Mouse (Mus musculus) liver, embryonic 13.5 days (tissue): Measurements from ENCODE around the gene Gjc3. TPM values are rescaled to one million over a fixed set of nuclear protein-coding genes. Genes with fewer than 3 reads are reported as not detected.

Experiments used
- ATAC-seq: fragments of 200-750 bp; cut with Nextera tagmentation; 2 replicates; pipeline ENCODE4 v1.8.0; 2017; ENCODE audit warnings: low read depth, mild to moderate bottlenecking, moderate number of reproducible peaks, moderate library complexity
- DNase-seq: peaks from one replicate; pipeline ENCODE4 v3.0.0; 2022
- H3K27ac ChIP-seq: fragments of 300-500 bp; sonication (generic); 2 replicates; pipeline ENCODE4 v1.5.1; 2015; ENCODE audit warnings: moderate library complexity, mild to moderate bottlenecking, inconsistent platforms
- H3K27me3 ChIP-seq: fragments of 300-500 bp; sonication (generic); 2 replicates; pipeline ENCODE4 v1.6.1; 2015; ENCODE audit warnings: mild to moderate bottlenecking, inconsistent platforms
- H3K36me3 ChIP-seq: fragments of 300-500 bp; sonication (generic); 2 replicates; pipeline ENCODE4 v1.6.1; 2015; ENCODE audit warnings: mild to moderate bottlenecking, inconsistent platforms
- H3K4me1 ChIP-seq: fragments of 300-500 bp; sonication (generic); replicated peaks from 2 replicates; pipeline ENCODE4 v1.6.1; 2015; ENCODE audit warnings: inconsistent platforms
- H3K4me2 ChIP-seq: fragments of 300-500 bp; sonication (generic); 2 replicates; pipeline ENCODE4 v1.6.1; 2015; ENCODE audit warnings: inconsistent platforms, mild to moderate bottlenecking, moderate library complexity
- H3K4me3 ChIP-seq: fragments of 300-500 bp; sonication (generic); replicated peaks from 2 replicates; pipeline ENCODE4 v1.5.1; 2015; ENCODE audit warnings: mild to moderate bottlenecking, inconsistent platforms
- H3K9ac ChIP-seq: fragments of 300-500 bp; sonication (generic); 2 replicates; pipeline ENCODE4 v1.6.1; 2015; ENCODE audit warnings: mild to moderate bottlenecking, inconsistent platforms
- H3K9me3 ChIP-seq: fragments of 300-500 bp; sonication (generic); replicated peaks from 2 replicates; pipeline ENCODE4 v1.6.1; 2016; ENCODE audit warnings: inconsistent platforms
- WGBS: fragments of 180-500 bp; shearing (Covaris S2); methylation state at CpG from one replicate; pipeline ENCODE4 v1.1.7; 2015; ENCODE audit not compliant: insufficient replicate concordance; 5-methylcytosine and 5-hydroxymethylcytosine counted together
- polyA plus RNA-seq: library from polyadenylated mRNA; unstranded; fragments of >200 nt; fragmentation: Nextera tagmentation; extraction: Ambion mirVana; gene quantifications from 2 replicates; pipeline ENCODE4 v1.2.1, GENCODE M21; 2015

The Gjc3 gene
- 0.03 TPM in 1 of 2 replicates, not detected in the other for polyA plus RNA-seq

DNA sequence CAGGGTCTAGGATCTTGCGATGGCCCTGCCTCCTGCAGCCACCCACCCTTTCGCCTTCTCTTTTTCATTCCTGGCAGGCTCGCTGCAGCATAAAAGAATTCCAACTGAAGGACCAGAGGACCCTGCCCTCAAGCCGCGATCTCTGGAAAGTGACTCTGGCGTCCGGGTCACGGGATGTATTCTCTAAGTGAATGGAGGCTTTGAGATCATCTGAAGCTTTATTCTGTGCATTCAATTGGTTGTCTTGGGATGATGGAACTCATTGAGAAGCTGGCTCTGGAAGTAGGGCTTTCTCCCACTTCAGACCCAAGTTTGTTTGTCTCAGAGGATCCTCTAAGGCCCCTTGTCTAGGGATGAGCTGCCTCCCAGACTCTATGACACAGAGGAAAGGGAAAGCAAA is at the start of gene Gjc3:
Gene Gjc3 (minus strand): TSS at position 154 of the 400 bp plus-strand sequence.
- no peak for ATAC-seq
- H3K9ac ChIP-seq = no peak within 1 kb of the TSS
- no peak within 1 kb of the TSS for H3K27ac ChIP-seq
- 70% methylated on average over 8 of the region's 8 CpGs for WGBS
- H3K9me3 ChIP-seq = no peaks in the 10 kb centered on the region
- DNase-seq = no peak
- no peaks in the 10 kb centered on the region for H3K36me3 ChIP-seq
- H3K4me3 ChIP-seq = no peak within 1 kb of the TSS
- no peaks in the 10 kb centered on the region for H3K4me1 ChIP-seq
- no peaks in the 10 kb centered on the region for H3K27me3 ChIP-seq
- H3K4me2 ChIP-seq = no peak within 1 kb of the TSS

DNA sequence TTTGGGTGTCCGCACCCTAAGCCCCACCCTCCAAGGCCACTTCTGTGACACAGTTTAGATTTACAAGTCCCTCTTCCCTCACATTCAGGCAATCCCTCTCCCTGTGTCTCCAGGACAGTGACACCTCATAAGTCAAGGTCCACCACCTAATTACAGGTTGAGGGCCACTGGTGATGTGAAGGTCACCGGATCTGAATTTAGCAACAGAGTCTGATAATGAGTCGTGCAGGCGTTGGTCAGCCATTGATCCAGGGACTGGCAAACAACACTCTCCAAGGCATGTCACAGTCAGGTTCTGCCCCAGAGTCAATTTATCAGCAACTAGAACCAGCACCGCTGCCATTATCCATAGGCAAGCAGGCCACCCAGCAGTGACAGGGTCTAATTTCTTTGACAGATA is 49.5 kb upstream of the Gjc3 start:
- H3K4me3 ChIP-seq = no peak overlapping the region
- 68% methylated on average over 5 of the region's 5 CpGs for WGBS
- H3K9me3 ChIP-seq = no peaks in the 10 kb centered on the region
- ATAC-seq (no peak), DNase-seq (no peak)
- H3K4me2 ChIP-seq = no peak overlapping the region
- no peaks in the 10 kb centered on the region for H3K27me3 ChIP-seq
- H3K9ac ChIP-seq = no peak overlapping the region
- H3K27ac ChIP-seq = no peak overlapping the region
- no peaks in the 10 kb centered on the region for H3K36me3 ChIP-seq
- no peaks in the 10 kb centered on the region for H3K4me1 ChIP-seq

DNA sequence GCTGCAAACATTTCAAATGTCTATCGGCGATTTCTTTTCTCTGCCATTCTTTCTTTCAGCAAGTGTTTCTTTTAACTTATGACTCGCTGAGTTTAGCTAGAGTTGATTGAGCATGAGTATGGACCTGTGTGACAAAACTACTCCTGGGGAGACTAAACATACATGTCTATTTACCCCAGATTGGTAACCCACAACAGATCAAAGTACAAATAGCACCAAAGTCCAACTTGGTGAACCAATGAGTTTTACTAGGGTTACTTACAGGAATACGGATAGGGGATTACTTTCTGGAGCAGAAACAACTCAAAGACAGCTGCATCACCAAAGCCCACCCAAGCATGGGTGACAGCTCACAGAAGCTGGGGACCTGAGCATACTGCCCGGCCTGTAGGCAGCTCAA is 46.5 kb upstream of the Gjc3 start:
- Histone ChIP-seq H3K36me3 (no peaks in the 10 kb centered on the region), H3K4me1 (no peaks in the 10 kb centered on the region), H3K27ac (no peak overlapping the region), H3K27me3 (no peaks in the 10 kb centered on the region), H3K9me3 (no peaks in the 10 kb centered on the region), H3K9ac (no peak overlapping the region), H3K4me2 (no peak overlapping the region), H3K4me3 (no peak overlapping the region)
- ATAC-seq (no peak), DNase-seq (no peak)
- WGBS = 68% methylated on average over 5 of the region's 5 CpGs

DNA sequence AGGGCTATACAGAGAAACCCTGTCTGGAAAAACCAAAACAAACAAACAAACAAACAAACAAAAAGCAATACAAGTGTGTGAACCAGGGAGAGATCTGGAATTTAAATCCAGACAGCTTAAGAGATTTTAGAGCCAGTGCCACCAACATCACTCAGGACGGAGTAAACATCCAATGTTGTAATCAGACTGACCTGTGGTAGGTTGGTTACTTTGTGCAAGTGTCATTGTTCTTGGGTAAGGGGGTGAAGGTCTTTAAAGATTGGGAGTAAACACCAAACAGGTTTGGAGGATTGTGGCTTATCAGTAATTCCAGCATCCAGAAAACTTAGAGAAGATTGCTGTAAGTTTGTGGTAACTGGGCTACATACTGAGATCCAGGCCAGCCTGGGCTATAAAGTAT is 23.5 kb upstream of the Gjc3 start:
- H3K4me1 ChIP-seq = no peaks in the 10 kb centered on the region
- H3K36me3 ChIP-seq = no peaks in the 10 kb centered on the region
- H3K27ac ChIP-seq = no peak overlapping the region
- H3K4me2 ChIP-seq = no peak overlapping the region
- no peak overlapping the region for H3K9ac ChIP-seq
- ATAC-seq (no peak), DNase-seq (no peak)
- H3K27me3 ChIP-seq = no peaks in the 10 kb centered on the region
- H3K9me3 ChIP-seq = no peaks in the 10 kb centered on the region
- no peak overlapping the region for H3K4me3 ChIP-seq
- WGBS = 38% methylated on average over 1 of the region's 1 CpGs

DNA sequence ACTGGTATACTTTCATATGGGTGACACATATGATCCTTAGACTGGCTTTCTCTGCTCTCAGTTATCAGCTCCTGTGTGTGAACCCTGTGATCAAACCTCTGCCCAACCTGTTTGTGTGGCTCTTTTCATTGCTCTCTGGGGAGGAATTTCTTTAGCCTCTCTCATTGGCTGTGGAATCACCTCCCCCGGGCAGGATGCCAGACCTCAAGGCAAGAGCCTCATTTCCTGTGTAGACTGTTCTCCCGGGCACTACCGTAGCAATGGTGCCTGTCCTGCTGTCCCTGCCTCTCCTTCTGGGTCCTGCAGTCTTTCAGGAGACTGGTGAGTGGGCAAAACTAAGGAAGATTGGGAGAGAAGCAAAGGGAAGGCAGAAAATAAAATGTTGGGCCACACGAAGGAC is 18.4 kb upstream of the Gjc3 start, which contains the start of gene Azgp1:
Gene Azgp1 (plus strand): TSS at position 221 of the 400 bp plus-strand sequence.
- WGBS = 43% methylated on average over 4 of the region's 4 CpGs
- H3K4me3 ChIP-seq = no peak within 1 kb of the TSS
- no peak within 1 kb of the TSS for H3K27ac ChIP-seq
- no peaks in the 10 kb centered on the region for H3K27me3 ChIP-seq
- no peak within 1 kb of the TSS for H3K9ac ChIP-seq
- DNase-seq = no peak
- H3K36me3 ChIP-seq = no peaks in the 10 kb centered on the region
- H3K4me2 ChIP-seq = no peak within 1 kb of the TSS
- no peak for ATAC-seq
- H3K9me3 ChIP-seq = no peaks in the 10 kb centered on the region
- H3K4me1 ChIP-seq = no peaks in the 10 kb centered on the region

DNA sequence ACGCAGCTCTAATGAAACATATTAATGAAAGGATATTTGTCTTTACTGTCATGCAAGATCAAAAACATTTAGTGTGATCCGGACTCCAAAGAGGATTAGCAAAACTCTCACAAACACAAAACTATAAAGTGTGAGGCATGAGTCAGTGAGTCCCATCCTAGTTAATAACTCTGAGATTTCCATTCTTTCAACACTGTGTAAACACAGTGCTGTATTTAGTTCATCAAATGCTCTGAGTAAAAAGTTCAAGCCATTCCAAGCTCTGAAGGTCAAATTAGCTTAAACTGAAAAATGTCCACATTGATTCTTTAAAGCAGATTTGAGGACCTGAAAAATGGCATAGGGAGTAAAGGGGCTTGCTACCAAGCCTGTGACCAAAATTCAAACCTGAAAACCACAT is 16.2 kb upstream of the Gjc3 start:
- no peak overlapping the region for H3K9ac ChIP-seq
- WGBS = 54% methylated on average over 2 of the region's 2 CpGs
- no peak for ATAC-seq
- H3K4me1 ChIP-seq = no peaks in the 10 kb centered on the region
- no peaks in the 10 kb centered on the region for H3K27me3 ChIP-seq
- DNase-seq = no peak
- H3K36me3 ChIP-seq = no peaks in the 10 kb centered on the region
- H3K4me3 ChIP-seq = no peak overlapping the region
- H3K27ac ChIP-seq = no peak overlapping the region
- H3K9me3 ChIP-seq = no peaks in the 10 kb centered on the region
- H3K4me2 ChIP-seq = no peak overlapping the region

DNA sequence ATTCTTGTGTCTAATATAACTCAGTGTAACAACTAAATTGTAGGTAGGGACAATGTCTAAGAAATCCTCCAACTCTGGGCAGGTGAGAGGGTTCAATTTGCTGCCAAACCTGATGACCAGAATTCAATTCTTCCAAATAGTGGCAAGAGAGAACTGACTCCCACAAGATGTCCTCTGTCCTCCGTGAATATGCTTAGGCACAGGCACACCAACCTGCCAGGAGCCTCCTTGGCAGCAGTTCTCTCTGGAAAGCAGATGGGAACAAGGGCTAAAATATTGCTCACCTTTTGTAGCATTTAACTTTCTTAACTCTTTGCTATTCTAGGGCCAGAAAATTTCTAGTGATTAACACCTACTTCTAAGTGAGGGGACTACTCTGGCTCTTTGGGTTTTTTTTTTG is 14.4 kb upstream of the Gjc3 start:
- ATAC-seq (no peak), DNase-seq (no peak)
- Histone ChIP-seq H3K27ac (no peak overlapping the region), H3K4me1 (no peaks in the 10 kb centered on the region), H3K27me3 (no peaks in the 10 kb centered on the region), H3K36me3 (no peaks in the 10 kb centered on the region), H3K9me3 (no peaks in the 10 kb centered on the region), H3K4me2 (no peak overlapping the region), H3K4me3 (no peak overlapping the region), H3K9ac (no peak overlapping the region)
- WGBS = 25% methylated on average over 1 of the region's 1 CpGs

DNA sequence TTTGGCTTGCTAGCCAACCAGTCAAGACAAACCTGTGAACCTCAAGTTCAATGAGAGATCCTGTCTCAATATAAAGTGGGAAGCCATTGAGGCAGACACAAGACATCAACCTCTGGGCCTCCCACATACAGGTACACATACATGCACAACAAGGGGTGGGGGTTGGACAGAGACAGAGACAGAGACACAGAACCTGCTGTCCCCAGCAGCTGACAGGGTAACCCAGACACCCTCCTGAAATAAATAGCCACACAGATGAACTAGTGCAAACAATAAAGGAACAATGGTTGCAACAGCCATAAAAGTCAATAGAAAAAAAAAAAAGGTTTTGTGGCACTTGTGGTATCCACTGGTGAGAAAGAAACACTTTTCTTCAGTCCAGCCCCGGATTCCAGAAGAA is 12.5 kb upstream of the Gjc3 start:
- ATAC-seq (no peak), DNase-seq (no peak)
- Histone ChIP-seq H3K9ac (no peak overlapping the region), H3K9me3 (no peaks in the 10 kb centered on the region), H3K27ac (no peak overlapping the region), H3K27me3 (no peaks in the 10 kb centered on the region), H3K36me3 (no peaks in the 10 kb centered on the region), H3K4me3 (no peak overlapping the region), H3K4me2 (no peak overlapping the region), H3K4me1 (no peaks in the 10 kb centered on the region)
- WGBS = 29% methylated on average over 1 of the region's 1 CpGs

DNA sequence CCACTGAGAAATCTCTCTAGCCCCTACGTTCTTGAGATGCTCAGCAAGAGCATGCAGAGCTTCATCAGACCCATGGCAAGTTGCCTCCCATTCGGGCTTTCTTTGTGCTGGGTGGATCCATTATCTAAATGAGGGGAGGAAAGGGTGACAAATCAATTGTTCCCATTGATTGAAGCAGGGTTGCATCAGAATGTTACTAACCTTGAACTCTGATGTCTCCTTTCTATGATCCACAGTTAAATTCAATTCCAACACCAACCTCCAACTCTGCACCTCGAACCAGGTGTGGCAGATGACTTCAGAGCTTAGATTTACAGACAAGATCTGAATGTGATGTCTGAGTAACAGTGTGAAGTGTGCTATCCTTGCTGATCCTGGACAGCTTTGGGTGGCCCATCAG is 11.8 kb upstream of the Gjc3 start:
- no peaks in the 10 kb centered on the region for H3K9me3 ChIP-seq
- H3K27ac ChIP-seq = no peak overlapping the region
- H3K9ac ChIP-seq = no peak overlapping the region
- H3K4me3 ChIP-seq = no peak overlapping the region
- no peak for ATAC-seq
- H3K4me1 ChIP-seq = no peaks in the 10 kb centered on the region
- H3K27me3 ChIP-seq = no peaks in the 10 kb centered on the region
- H3K36me3 ChIP-seq = no peaks in the 10 kb centered on the region
- H3K4me2 ChIP-seq = no peak overlapping the region
- no peak for DNase-seq
- WGBS = 34% methylated on average over 3 of the region's 3 CpGs

DNA sequence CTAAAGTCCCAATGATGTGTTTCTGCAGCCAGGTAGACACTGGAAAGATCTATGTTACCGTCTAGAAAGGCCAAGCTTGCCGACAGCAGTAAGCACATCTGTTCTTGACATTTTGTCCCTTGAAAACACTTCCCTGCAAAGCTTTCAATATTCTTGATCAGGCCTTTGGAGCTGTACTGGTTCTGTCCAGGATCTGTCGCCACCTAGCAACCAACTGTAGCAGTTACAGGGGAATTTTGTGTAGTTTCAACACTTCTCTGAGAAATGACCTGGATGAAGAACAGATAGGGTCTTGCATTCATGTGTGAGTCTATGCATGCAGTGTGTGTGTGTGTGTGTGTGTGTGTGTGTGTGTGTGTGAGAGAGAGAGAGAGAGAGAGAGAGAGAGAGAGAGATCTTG is 10.8 kb upstream of the Gjc3 start:
- WGBS = 30% methylated on average over 3 of the region's 3 CpGs
- no peak for DNase-seq
- Histone ChIP-seq H3K27me3 (no peaks in the 10 kb centered on the region), H3K4me2 (no peak overlapping the region), H3K27ac (no peak overlapping the region), H3K4me3 (no peak overlapping the region), H3K36me3 (no peaks in the 10 kb centered on the region), H3K9ac (no peak overlapping the region), H3K4me1 (no peaks in the 10 kb centered on the region), H3K9me3 (no peaks in the 10 kb centered on the region)
- ATAC-seq = no peak

DNA sequence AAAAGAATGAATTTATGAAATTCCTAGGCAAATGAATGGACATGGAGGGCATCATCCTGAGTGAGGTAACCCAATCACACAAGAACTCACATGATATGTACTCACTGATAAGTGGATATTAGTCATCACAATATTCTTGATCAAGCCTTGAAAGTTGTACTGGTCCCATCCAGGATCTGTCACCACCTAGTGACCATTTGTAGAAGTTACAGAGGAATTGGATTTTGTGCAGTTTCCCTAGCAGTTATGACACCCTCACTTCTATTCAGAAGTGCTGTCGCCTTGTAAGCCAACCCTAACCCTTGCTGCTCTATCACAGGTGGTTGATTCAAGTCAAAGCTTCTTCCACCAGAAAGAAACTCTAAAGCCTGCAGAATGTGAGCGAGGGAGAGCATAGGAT is 10.3 kb upstream of the Gjc3 start:
- 40% methylated on average over 2 of the region's 2 CpGs for WGBS
- H3K27me3 ChIP-seq = no peaks in the 10 kb centered on the region
- no peak overlapping the region for H3K27ac ChIP-seq
- no peaks in the 10 kb centered on the region for H3K36me3 ChIP-seq
- DNase-seq = no peak
- ATAC-seq = no peak
- H3K4me3 ChIP-seq = no peak overlapping the region
- no peaks in the 10 kb centered on the region for H3K4me1 ChIP-seq
- H3K9me3 ChIP-seq = no peaks in the 10 kb centered on the region
- no peak overlapping the region for H3K4me2 ChIP-seq
- H3K9ac ChIP-seq = no peak overlapping the region

DNA sequence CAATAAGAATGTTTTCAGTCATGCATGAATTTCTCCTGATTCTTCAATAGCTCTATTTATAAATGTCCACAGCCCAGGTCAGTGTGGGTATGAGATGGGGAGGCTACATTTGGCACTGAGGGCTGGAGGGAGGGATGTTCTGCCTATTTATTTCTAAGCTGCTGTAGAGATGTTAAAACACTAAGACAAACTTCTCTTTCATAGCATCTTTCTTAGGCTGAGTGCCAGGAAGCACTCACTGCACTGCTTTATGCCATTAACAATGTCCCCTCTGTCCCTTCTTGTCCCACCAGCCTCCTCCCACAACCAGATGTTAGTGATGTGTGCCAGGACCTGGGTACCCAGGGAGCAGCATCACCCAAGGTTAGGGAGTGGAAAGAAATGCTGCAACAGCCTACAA is 3.6 kb upstream of the Gjc3 start:
- no peak overlapping the region for H3K9ac ChIP-seq
- H3K4me3 ChIP-seq = no peak overlapping the region
- H3K27me3 ChIP-seq = no peaks in the 10 kb centered on the region
- H3K4me1 ChIP-seq = no peaks in the 10 kb centered on the region
- no peak for ATAC-seq
- H3K27ac ChIP-seq = no peak overlapping the region
- no peaks in the 10 kb centered on the region for H3K36me3 ChIP-seq
- no peak for DNase-seq
- no peak overlapping the region for H3K4me2 ChIP-seq
- H3K9me3 ChIP-seq = no peaks in the 10 kb centered on the region

DNA sequence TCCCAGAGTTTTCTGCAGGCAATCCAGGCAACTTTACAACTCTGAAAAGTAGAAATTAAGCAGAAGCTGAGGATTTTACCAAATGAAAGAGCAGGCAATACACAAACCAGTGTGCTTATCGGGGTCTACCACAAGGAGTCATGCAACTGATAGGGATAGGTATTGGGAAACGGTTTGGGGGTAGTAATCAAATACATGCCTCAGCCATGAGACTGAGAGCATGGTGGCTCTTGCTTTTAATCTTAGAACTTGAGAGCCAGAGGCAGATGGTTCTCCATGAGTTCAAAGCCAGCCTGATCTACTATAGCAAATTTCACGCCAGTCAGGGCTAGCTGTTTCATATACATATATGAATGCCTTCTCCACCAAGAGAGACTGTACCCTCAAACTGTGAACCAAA is 6.5 kb downstream of the Gjc3 start:
- H3K27ac ChIP-seq = no peak overlapping the region
- no peaks in the 10 kb centered on the region for H3K36me3 ChIP-seq
- no peak for DNase-seq
- no peaks in the 10 kb centered on the region for H3K4me1 ChIP-seq
- WGBS = 70% methylated on average over 3 of the region's 3 CpGs
- no peak overlapping the region for H3K4me2 ChIP-seq
- H3K27me3 ChIP-seq = no peaks in the 10 kb centered on the region
- no peak overlapping the region for H3K4me3 ChIP-seq
- no peaks in the 10 kb centered on the region for H3K9me3 ChIP-seq
- ATAC-seq = no peak
- no peak overlapping the region for H3K9ac ChIP-seq
